Comparison of ENCODE assay signal across 28 mouse cellular contexts in genomic region chr7:133062055-133062454, GRCm38 (mm10).
"Had no signal": no experiment of that assay in that cellular context is flagged by ENCODE, and none has a peak within 500 bp of the region (broad histone marks: within the 10 kb centered on the region; RNA-seq: fewer than 3 reads in every experiment).

No protein-coding gene starts in this region.

- H3K4me1 ChIP-seq: liver, embryonic 13.5 days; liver, embryonic 15.5 days had no signal

- H3K9me3 ChIP-seq: heart, embryonic 13.5 days; heart, embryonic 15.5 days; hindbrain, embryonic 10.5 days; hindbrain, embryonic 12.5 days; intestine, embryonic 15.5 days; kidney, embryonic 15.5 days; limb, embryonic 10.5 days; limb, embryonic 12.5 days; liver, embryonic 13.5 days; liver, embryonic 15.5 days had no signal

- H3K27me3 ChIP-seq: heart, embryonic 13.5 days; heart, embryonic 15.5 days; hindbrain, embryonic 12.5 days; intestine, embryonic 15.5 days; kidney, embryonic 15.5 days; limb, embryonic 12.5 days; liver, embryonic 13.5 days; liver, embryonic 15.5 days had no signal

- ATAC-seq: hindbrain, embryonic 16.5 days; inflammation-experienced regulatory T-cells, adult 6 months; intestine, embryonic 15.5 days; intestine, postnatal 0 days had no signal

- H3K36me3 ChIP-seq: liver, embryonic 13.5 days; liver, embryonic 15.5 days had no signal

- DNase-seq: gastrocnemius, postnatal 14 days; gastrocnemius, postnatal 36 days; heart, adult 11 months; heart, adult 2 months; heart, postnatal 4 days; kidney, adult 8-10 months; kidney, postnatal 14 days; kidney, postnatal 4 days; liver; liver, embryonic 13.5 days had no signal

- H3K27ac ChIP-seq: heart, adult 2 months; heart, embryonic 13.5 days; heart, embryonic 15.5 days; hindbrain, embryonic 10.5 days; hindbrain, embryonic 12.5 days; hindbrain, embryonic 14.5 days; intestine, embryonic 15.5 days; kidney, embryonic 15.5 days; kidney, postnatal 0 days; layer of hippocampus, adult 2 months; left cerebral cortex, adult 2 months; limb, embryonic 10.5 days; limb, embryonic 12.5 days; liver, embryonic 13.5 days; liver, embryonic 15.5 days had no signal

- H3K4me2 ChIP-seq: heart, embryonic 11.5 days; heart, embryonic 13.5 days; heart, embryonic 15.5 days; hindbrain, embryonic 12.5 days; hindbrain, embryonic 14.5 days; intestine, embryonic 15.5 days; kidney, embryonic 15.5 days; limb, embryonic 12.5 days; liver, embryonic 11.5 days; liver, embryonic 13.5 days; liver, embryonic 15.5 days had no signal

- H3K9ac ChIP-seq: heart, embryonic 13.5 days; heart, embryonic 15.5 days; hindbrain, embryonic 12.5 days; hindbrain, embryonic 14.5 days; intestine, embryonic 15.5 days; kidney, embryonic 15.5 days; limb, embryonic 12.5 days; liver, embryonic 13.5 days; liver, embryonic 15.5 days had no signal

- H3K4me3 ChIP-seq: heart, adult 2 months; heart, embryonic 13.5 days; heart, embryonic 15.5 days; hindbrain, embryonic 10.5 days; hindbrain, embryonic 12.5 days; intestine, embryonic 15.5 days; kidney, embryonic 15.5 days; layer of hippocampus, adult 2 months; left cerebral cortex, adult 2 months; limb, embryonic 10.5 days; limb, embryonic 12.5 days; liver, embryonic 13.5 days; liver, embryonic 15.5 days had no signal
